Mouse (Mus musculus): ENCODE data around the gene Thg1l. TPM values are rescaled to one million over a fixed set of nuclear protein-coding genes. Genes with fewer than 3 reads are reported as not detected.

Gene Thg1l
- 10 to 100 TPM in 1 of 2 experiments, 1 to 10 TPM in 1; 9.8 to 12.4 TPM for total RNA-seq (2021)

DNA sequence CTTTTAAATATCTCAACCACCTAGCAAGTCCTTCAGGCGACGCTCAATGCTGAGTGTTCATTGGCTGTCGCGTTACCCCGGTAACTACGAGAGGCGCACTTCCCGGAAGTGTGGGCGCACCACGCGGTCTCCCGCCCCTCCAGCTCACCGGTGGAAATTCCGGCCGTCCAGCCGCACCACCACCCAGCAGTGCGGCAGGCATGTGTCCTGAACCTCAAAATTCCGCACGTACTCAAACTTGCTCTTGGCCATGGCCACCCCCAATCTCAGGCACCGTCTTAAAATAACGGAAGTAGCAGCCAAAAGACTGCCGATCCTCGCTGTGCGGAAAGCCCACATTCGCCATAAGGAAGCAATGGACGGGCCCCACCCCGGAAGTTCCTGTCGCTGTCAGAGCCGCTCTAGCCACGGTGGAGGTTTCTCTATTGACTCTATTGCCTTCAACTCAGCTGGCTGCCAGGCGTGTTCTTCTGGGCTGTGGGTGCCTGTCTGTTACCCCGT, at the start of gene Thg1l:
Gene Thg1l, minus strand, starts transcription at position 368 of the 501 bp plus-strand sequence.
- peak; percentile 77 to 94 for DNase-seq (ENCODE audit: extremely low spot score in 1 of 2, low spot score in 1 of 2)

DNA sequence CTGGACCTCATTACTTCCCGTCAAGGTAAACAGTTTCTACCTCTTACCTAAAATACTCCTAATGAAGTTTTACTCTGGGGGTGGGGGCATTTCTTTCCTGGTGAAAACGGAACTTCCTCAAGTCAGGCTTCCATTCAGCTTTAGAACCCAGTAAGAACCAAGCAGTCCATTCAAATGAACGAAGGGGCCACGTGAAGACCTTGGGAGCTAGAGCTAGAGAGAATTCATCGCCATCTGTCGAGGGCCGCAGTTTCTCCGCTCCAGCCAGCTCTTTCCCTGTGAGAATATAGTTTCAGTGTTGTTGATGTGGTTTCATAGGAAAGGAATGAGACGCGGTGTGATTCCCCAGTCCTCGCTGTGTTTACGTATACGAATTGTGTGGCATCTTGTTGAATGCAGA, 36.8 kb upstream of the Thg1l start:
- DNase-seq (ENCODE audit: extremely low spot score in 1 of 2, low spot score in 1 of 2), result no peak

DNA sequence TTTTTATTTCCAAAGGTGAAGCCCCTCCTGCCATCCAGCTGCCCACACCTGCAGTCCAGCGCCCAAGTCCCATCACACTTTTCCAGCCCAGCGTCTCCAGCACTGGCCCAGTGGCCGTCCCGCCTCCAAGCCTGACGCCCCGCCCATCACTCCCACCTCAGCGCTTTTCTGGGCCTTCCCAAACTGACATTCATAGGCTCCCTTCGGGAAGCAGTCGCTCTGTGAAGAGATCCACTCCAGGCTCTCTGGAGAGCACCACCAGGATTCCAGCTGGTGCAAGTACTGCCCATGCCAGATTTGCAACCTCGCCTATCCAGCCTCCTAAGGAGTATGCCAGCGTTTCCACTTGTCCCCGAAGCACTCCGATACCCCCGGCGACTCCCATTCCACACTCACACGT, 36.3 kb upstream of the Thg1l start:
- no peak for DNase-seq (ENCODE audit: extremely low spot score in 1 of 2, low spot score in 1 of 2)

DNA sequence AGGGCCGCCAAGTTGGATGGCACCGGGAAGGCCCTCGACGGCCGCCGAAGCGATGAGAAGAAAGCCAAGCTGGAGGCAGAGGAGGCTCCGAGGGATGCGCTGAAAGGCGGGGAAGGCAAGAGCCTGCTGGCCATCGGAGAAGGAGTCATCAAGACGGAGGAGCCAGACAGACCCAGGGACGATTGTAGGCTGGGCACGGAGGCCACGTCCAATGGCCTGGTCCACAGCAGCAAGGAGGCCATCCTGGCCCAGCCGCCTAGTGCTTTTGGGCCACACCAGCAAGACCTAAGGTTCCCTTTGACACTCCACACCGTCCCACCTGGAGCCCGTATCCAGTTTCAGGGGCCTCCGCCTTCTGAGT, 25.6 kb upstream of the Thg1l start:
- peak in 1 of 2 experiments; percentile 27 for DNase-seq (ENCODE audit: extremely low spot score in 1 of 2, low spot score in 1 of 2)

DNA sequence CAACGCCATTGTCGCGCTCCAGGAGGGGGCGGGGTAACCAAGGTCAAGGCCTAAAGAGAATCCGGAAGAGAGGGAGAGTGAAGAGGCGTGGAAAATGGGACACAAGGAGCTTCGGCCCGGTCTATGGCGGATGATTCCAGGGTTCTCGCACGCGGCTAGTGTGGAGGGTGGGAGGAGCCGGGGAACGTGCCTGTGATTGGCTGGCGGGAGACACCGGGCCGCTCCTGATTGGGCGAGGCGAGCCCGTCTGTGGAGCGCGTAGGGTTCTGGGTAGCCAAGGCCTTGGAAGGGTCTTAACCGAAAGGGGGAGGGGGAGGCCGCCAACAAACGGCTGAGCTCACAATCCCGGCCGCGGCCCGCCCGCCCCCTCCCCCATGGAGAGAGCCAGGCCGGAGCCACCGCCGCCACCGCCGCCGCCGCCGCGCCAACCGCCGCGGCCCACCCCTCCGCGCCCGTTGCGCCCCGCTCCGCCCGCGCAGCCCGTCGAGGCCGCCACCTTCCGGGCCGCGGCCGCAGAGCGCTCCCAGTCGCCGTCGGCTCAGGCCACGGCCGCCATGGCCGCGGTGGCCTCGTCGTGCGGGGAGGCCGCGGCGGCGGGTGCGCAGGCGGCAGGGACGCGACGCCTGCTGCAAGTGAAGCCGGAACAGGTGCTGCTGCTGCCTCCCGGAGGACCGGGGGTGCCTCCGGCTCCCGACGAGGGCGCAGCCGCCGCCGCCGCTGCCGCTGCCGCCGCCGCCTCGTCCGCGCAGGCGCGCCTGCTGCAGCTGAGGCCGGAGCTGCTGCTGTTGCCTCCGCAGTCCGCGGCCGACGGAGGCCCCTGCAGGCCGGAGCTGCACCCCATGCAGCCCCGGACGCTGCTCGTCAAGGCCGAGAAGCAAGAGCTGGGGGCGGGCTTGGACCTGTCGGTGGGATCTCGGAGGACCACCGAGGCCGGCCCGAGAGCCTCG, 24.9 kb upstream of the Thg1l start, which contains the start of gene Sox30:
Gene Sox30, plus strand, starts transcription at position 365 of the 947 bp plus-strand sequence.
- peak in 1 of 2 experiments; percentile 29 for DNase-seq (ENCODE audit: extremely low spot score in 1 of 2, low spot score in 1 of 2)

DNA sequence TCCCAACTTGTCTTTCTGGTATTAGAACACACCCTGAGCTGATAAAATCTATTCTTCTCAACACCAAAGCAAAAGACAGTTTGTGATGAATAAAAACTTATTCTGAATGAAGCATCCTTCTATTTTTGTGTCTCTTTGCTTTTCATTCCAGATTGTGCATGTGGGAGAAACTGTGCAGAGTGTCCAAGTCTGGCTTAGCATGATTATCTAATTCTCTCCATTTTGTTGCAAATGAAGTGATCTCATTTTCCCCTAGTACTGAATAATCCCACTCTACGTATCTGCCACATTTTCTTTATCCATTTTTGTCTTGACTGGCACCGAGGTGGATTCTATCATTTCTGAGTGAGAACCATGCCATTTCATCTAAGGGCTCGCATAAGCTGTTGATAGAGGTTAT, 20.8 kb upstream of the Thg1l start:
- no peak for DNase-seq (ENCODE audit: extremely low spot score in 1 of 2, low spot score in 1 of 2)

DNA sequence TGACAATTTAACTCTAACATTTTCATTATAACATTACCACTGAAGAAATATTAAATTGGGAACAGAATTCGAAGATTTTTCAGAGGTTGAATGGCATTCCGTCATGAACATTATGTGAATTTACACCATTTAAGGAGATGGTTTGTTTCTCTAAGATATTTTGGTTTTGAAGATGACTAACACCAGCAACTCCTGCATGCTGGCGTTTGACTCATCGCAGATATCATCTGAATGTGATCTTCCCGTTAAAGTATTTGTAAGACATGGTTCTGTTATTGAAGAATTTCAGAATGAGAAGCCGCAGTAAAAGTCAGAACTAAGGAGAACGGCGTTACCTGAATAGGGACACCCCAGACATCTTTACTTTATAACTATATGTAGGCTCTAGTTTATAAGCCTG, 19.2 kb upstream of the Thg1l start:
- DNase-seq (ENCODE audit: extremely low spot score in 1 of 2, low spot score in 1 of 2), result no peak

DNA sequence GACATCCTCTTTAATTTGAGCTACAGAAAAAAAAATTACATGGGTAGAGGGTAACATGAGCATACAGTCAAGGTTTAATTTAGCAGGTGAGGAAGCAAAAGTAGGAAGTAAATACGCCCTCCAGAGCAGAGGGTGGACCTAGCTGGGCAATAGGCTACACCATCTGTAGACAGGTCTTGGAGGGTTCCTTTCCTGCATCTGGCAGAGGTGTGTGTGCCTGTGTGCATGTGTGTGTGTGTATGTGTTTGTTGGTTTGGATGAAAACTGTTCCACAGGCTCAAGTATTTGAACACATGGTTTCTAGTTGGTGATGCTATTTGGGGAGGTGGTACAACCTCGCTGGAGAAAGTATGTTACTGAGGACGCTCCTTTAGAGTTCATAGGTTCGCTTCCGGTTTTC, 18.3 kb upstream of the Thg1l start:
- DNase-seq (ENCODE audit: extremely low spot score in 1 of 2, low spot score in 1 of 2), result no peak

DNA sequence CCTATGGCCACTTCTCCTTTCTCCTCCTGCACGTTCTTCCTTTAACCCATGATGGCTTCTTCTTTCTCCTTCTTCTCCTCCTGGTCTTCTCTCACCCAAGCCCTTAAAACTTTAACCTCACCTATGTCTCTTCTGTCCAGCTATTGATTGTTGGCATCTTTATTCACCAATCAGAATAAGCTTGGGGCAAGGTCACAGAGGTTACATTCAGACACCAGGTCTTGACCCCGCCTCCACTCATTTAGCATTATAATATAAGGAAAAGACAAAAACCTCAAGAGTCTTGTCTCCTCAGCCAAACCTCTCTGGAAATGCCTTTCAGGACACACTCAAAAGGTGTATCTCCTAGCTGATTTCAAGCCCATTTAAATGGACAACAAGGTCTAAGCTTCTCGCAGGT, 13.2 kb upstream of the Thg1l start:
- DNase-seq (ENCODE audit: extremely low spot score in 1 of 2, low spot score in 1 of 2), result no peak

DNA sequence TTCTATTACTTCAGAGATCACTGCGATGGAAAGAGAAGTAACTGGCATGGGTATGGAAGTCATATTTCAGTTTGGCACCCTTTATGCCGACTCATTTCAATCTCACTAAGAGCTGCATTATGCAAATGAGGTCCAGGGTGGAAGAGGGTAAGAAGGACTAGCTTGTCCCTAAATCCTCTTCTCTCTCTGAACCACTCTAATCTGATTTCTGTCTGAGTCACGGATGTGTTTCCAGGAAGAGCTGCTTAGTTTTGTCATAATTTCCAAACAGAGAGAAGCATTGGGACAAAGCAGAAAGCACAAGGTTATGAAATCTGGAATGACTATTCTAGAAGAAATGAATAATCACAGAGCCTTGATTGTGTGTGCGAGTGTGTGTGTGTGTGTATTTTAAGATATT, 11.6 kb upstream of the Thg1l start:
- no peak for DNase-seq (ENCODE audit: extremely low spot score in 1 of 2, low spot score in 1 of 2)

DNA sequence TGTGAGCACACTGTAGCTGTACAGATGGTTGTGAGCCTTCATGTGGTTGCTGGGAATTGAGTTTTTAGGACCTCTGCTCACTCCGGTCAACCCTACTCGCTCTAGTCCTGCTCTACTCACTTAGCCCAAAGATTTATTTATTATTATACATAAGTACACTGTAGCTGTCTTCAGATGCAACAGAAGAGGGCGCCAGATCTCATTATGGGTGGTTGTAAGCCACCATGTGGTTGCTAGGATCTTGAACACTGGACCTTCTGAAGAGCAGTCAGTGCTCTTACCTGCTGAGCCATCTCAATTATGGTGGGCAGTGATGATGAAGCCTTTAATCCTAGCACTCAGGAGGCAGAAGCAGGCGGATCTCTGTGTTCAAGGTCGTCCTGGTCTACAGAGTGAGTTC, 4.7 kb upstream of the Thg1l start:
- DNase-seq (ENCODE audit: extremely low spot score in 1 of 2, low spot score in 1 of 2), result no peak

DNA sequence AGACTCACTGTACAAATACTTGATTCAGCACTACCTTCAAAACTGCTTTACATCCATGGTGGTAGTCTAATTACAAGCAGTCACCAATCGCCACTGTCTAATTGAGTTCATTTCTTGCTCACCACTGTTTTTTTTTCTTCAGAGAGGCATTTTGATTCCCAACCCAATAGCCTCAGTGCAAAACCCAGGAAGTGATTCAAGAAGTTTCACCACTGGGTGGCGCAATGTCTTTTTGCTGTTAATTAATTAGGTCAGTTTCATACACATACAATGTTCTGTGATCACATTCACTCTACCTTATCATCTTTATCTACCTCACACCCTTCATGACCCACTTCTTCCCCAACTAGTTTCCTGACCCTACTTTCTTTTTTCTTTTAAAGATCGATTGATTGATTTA, 4.3 kb upstream of the Thg1l start:
- DNase-seq (ENCODE audit: extremely low spot score in 1 of 2, low spot score in 1 of 2), result peak in 1 of 2 experiments; percentile 42

DNA sequence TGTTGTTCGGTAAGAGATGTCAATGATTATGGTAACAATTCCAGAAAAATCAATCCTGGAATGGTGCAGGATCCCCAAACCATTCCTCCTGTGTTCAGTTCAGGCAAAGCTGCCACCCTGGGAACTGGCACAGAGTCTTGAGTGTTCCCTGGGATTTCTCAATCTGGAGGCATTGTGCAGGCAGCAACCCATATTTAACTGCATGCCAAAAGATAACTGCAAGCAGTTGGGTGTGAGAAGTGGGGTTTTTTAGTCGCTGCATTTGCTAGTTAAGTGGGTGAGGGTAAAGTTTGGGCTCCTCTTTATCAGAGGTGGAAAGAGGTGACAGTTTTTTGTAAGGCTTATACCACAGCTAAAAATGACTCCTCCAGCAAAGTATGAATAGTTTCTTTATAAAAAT, 7.8 kb downstream of the Thg1l start:
- no peak for DNase-seq (ENCODE audit: extremely low spot score in 1 of 2, low spot score in 1 of 2)

DNA sequence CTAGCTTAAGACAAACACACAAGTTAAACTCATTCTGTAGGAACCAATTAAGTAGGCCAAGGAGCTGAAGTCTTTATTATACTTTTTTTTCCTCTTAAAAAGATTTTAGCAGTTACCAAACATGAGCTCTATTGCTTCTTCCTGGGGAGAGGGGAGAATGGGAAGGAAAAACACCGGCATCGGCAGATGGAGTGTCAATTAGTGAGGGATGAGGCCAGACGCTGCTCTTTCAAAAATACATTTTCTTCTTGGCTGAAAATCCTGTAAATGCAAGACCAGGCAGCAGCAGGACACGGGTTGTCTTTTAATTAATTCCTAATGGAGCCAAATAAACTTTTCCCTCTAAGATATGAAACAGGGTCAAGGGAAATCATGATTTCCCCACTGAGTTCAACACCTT, 8.5 kb downstream of the Thg1l start:
- DNase-seq (ENCODE audit: extremely low spot score in 1 of 2, low spot score in 1 of 2), result no peak

DNA sequence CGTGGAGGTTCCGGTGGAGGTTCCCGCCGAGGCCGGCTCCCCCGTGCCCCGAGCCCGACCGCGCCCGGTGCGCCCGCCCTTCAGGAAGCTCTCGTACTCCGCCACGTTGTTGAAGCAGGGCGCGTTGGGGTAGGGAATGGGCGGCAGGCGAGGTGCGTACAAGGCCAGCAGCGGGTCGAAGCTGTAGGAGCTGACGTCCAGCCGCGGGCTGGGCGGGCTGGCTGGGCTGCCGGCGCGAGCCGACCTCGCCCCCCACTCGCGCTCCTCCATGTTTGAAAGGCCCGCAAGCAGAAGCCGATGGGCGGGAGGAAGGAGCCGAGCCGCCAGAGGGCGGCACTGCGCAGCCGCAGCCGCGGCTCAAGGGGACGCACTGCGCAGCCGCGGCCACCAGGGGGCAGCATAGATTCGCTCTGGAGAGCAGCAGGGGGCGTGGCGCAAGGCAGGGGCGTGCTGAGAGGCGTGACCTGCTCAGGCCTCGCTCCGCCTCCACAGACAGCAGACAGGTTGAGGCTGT, 10.6 kb downstream of the Thg1l start, which contains the start of gene Lsm11:
Gene Lsm11, minus strand, starts transcription at position 293 of the 514 bp plus-strand sequence.
- DNase-seq (ENCODE audit: extremely low spot score in 1 of 2, low spot score in 1 of 2), result peak; percentile 99 to 100

DNA sequence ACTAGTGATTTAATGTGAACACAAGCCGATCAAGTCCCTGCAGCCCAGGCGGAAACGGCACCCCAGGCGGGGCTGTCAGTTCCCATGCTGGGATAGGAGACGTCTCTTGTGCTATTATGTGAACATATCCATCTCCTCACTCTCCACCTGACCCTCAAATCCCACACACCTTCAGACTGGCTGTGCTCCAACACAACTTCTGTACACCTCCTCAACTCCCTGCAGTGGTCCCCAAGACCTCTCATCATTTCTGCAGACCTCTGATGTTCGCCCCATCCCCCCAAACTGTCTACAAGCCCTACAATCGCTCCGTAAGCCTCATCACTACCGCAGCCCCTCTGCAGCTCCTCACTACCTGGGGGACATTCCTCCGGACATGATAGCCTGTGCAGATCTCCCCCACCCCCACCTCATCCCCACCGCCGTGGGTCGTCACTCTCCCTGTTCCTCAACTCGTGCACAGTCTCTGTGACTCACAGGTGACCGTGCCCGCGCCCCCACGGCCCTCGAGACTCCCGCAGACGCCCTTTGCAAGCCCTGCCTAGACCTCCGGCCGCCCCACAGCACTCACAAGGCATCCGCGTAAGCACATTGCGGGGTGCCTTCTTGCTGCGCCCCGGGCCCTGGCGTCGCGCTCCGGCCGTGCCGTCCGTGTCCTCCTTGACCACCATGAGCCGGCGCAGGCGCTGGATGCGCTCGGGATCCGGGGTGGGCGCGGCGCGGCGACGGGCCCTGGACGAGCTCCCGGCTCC, 11.2 kb downstream of the Thg1l start:
- no peak for DNase-seq (ENCODE audit: extremely low spot score in 1 of 2, low spot score in 1 of 2)

DNA sequence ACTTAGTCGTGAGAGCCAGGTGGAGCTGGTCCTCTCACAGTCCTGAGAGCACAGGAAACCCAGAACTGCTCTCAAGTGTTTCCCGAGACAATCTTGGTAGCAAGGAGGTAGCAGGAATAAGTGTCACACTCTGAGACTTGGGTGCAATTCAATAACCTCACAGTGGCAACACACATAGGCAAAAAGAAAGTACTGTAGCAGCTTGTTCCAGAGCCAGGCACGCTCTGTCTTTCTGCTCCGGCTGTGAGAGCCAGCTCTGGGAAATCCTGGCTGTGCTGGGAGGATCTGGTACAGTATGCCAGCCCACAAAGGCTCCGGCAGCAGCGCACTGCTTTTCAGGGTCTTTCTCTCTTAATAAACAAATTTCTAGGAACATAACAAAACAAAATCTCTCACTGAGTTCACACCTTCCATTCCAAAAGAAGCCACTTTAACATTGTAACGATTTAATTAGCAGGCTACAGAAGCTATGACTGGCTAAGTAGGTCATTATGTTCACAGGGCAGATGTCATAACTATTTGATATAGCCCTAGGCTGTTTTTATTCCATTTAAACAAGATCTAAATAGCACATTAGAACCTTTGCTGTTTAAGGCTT, 12.1 kb downstream of the Thg1l start:
- peak in 1 of 2 experiments; percentile 30 for DNase-seq (ENCODE audit: extremely low spot score in 1 of 2, low spot score in 1 of 2)

DNA sequence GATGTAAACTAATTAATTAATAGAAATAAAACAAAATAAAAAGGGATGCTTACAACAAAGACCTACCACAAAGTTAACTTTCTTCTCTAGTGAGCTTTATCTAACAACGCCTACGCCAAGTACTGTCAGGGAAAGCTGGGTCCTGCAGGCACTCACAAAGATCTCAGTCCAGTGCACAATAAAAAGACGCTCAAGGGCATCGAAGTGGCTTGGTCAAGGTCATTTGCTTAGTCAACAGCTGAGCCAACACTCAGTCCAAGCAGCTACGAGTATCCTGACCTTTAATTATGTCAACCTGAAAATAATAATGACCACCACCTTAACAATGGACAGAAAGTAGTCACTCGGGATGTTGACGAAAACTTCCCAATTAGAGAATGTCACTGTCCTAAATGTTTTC, 13.0 kb downstream of the Thg1l start:
- no peak for DNase-seq (ENCODE audit: extremely low spot score in 1 of 2, low spot score in 1 of 2)

DNA sequence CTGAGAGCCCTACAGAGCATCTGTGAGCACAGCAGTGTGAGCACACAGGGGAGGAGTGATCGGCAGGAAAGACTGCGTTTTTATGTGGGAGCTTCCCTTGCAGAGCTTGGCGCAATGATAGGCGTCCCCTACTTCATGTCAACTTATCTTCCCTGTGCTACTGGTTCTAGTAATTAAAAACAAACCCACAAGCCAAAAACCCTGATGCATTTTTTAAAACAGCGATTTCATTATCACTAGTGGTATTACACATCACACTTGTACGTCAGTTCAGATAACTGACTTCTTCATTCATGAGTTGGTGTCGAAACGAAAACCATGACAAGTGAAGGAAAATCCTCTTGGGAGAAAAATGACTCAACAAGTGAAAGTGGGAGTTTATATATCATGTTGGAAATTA, 16.4 kb downstream of the Thg1l start:
- no peak for DNase-seq (ENCODE audit: extremely low spot score in 1 of 2, low spot score in 1 of 2)

DNA sequence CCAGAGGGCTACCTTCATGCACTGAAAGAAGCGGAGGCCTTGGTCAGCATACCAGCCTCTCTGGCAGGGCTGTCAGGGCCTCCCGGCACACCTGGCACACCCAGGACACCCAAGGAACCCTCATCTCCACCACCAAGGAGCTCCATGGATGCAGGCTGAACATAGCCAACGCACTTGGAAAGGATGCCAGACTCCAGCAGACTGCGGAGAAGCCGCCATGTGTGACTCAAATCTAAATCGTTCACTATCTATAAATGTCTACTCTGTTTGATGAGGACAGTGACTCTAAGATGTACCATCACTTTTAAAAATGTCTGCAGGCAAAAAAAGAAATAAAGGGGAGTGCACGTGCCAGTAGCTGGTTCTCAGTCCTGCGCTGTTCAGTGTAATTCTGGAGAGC, 17.8 kb downstream of the Thg1l start:
- no peak for DNase-seq (ENCODE audit: extremely low spot score in 1 of 2, low spot score in 1 of 2)

DNA sequence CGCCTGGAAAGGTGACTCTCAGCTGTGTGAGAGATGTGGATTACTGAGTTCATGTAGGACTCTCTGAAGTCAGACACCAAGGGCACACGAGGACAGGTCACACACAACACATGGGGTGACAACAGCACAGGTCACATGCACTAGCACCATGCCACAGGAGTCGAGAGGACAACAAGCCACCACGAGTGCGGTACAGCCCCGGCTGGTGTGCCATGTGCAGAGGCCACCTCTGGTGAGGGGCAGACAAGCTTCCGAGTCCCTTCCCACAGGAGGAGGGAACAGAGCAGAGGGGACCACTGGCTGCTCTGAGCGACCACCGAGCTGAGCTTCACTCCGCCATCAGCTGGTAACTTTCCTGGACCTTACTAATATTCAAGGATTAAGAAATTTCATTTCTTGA, 22.5 kb downstream of the Thg1l start:
- no peak for DNase-seq (ENCODE audit: extremely low spot score in 1 of 2, low spot score in 1 of 2)

Data from layer of hippocampus, postnatal 25 days (tissue).